Mouse (Mus musculus) cortical plate, adult 2 months (tissue): ENCODE data around the gene Aanat.

Experiments used
- CTCF ChIP-seq: fragments of 200-500 bp; IDR thresholded peaks from 2 replicates; pipeline ENCODE4 v1.5.1; 2011; ENCODE audit warnings: mild to moderate bottlenecking, control low read depth, low read length; ENCODE audit not compliant: insufficient read depth; ENCODE audit errors: extremely low read depth
- POLR2A ChIP-seq: fragments of 200-500 bp; IDR thresholded peaks from 2 replicates; pipeline ENCODE4 v1.6.1; 2011; ENCODE audit warnings: mild to moderate bottlenecking, low read length, control low read depth; ENCODE audit not compliant: insufficient read depth; ENCODE audit errors: extremely low read depth

- TF ChIP-seq POLR2A (no peak), CTCF (no peak)
These were observed 36.8 kb upstream of the Aanat start for GRCm38 (mm10) chr11:116549273-116550038.
